Comparison of ENCODE assay signal across 10 mouse cellular contexts in genomic region chr5:114365043-114365752, GRCm38 (mm10). TPM values are rescaled to one million over a fixed set of nuclear protein-coding genes. Genes with fewer than 3 reads are reported as not detected.
DNase-seq lines count a peak whose midpoint lies in the region; ATAC-seq and TF ChIP-seq lines count a peak whose summit lies in the region.
"Had no signal": no experiment of that assay in that cellular context is flagged by ENCODE, and none has a peak within 500 bp of the region (broad histone marks: within the 10 kb centered on the region; RNA-seq: fewer than 3 reads in every experiment).

No protein-coding gene starts in this region.

- peak; percentile 68 for ATAC-seq in liver, postnatal 0 days
- ATAC-seq in liver, embryonic 12.5 days, result no peak
- peak; percentile 45; the same call in 1 of the 2 replicates for ATAC-seq in embryonic facial prominence, embryonic 15.5 days (ENCODE audit: insufficient number of reproducible peaks, low FRiP score, low TSS enrichment, low read depth)
- ATAC-seq in limb, embryonic 15.5 days (ENCODE audit: insufficient number of reproducible peaks, low FRiP score, low TSS enrichment, low read depth), result peak; percentile 50; the same call in 1 of the 2 replicates
- peak; percentile 90 for ATAC-seq in stomach, embryonic 16.5 days (ENCODE audit: insufficient read depth, low FRiP score)
- no peak for ATAC-seq in midbrain, postnatal 0 days (ENCODE audit: low FRiP score)
- ATAC-seq in forebrain, embryonic 13.5 days, result no peak

- peaks cover 67% of the 10 kb centered on the region for H3K36me3 ChIP-seq in liver, postnatal 0 days (replicated peaks; ENCODE audit: insufficient read depth, low read length)
- H3K36me3 ChIP-seq in liver, embryonic 12.5 days, result peaks cover 91% of the 10 kb centered on the region
- H3K36me3 ChIP-seq in embryonic facial prominence, embryonic 15.5 days, result peaks cover 93% of the 10 kb centered on the region
- peaks cover 95% of the 10 kb centered on the region for H3K36me3 ChIP-seq in limb, embryonic 15.5 days
- H3K36me3 ChIP-seq in stomach, embryonic 16.5 days (ENCODE audit: control insufficient read depth, insufficient read depth, low read length), result peaks cover 33% of the 10 kb centered on the region
- H3K36me3 ChIP-seq in midbrain, postnatal 0 days (ENCODE audit: insufficient read depth, low read length), result peaks cover 86% of the 10 kb centered on the region
- H3K36me3 ChIP-seq in forebrain, embryonic 13.5 days (ENCODE audit: poor library complexity, severe bottlenecking), result peaks cover 98% of the 10 kb centered on the region

- no peak overlapping the region for H3K4me2 ChIP-seq in liver, postnatal 0 days (ENCODE audit: low read depth, low read length)
- H3K4me2 ChIP-seq in liver, embryonic 12.5 days, result no peak overlapping the region
- H3K4me2 ChIP-seq in embryonic facial prominence, embryonic 15.5 days (replicated peaks), result no peak overlapping the region
- H3K4me2 ChIP-seq in limb, embryonic 15.5 days, result no peak overlapping the region
- peak overlapping the region; percentile 17; the same call in 1 of the 2 replicates for H3K4me2 ChIP-seq in stomach, embryonic 16.5 days (ENCODE audit: low read depth, low read length)
- no peak overlapping the region for H3K4me2 ChIP-seq in midbrain, postnatal 0 days (ENCODE audit: low read depth, low read length, poor library complexity, severe bottlenecking)
- H3K4me2 ChIP-seq in forebrain, embryonic 13.5 days, result no peak overlapping the region
- H3K4me2 ChIP-seq: forebrain, embryonic 12.5 days had no signal

- TF ChIP-seq CTCF in liver, postnatal 0 days (IDR thresholded peaks at IDR 0.05; ENCODE audit: low read depth), result no peak
- no peak for TF ChIP-seq CTCF in midbrain, postnatal 0 days (IDR thresholded peaks at IDR 0.05)

- no peaks in the 10 kb centered on the region for H3K4me1 ChIP-seq in liver, postnatal 0 days (ENCODE audit: insufficient read depth)
- H3K4me1 ChIP-seq in liver, embryonic 12.5 days, result peaks cover 8% of the 10 kb centered on the region
- peaks cover 30% of the 10 kb centered on the region for H3K4me1 ChIP-seq in embryonic facial prominence, embryonic 15.5 days
- peaks cover 35% of the 10 kb centered on the region for H3K4me1 ChIP-seq in limb, embryonic 15.5 days
- peaks cover 41% of the 10 kb centered on the region for H3K4me1 ChIP-seq in stomach, embryonic 16.5 days (ENCODE audit: control insufficient read depth, insufficient read depth, low read length)
- H3K4me1 ChIP-seq in midbrain, postnatal 0 days (ENCODE audit: insufficient read depth, low read length), result no peaks in the 10 kb centered on the region
- H3K4me1 ChIP-seq in forebrain, embryonic 13.5 days, result no peaks in the 10 kb centered on the region
- H3K4me1 ChIP-seq: forebrain, embryonic 12.5 days had no signal

- no peak overlapping the region for H3K4me3 ChIP-seq in liver, postnatal 0 days (ENCODE audit: low read depth, low read length)
- no peak overlapping the region for H3K4me3 ChIP-seq in liver, embryonic 12.5 days
- no peak overlapping the region for H3K4me3 ChIP-seq in embryonic facial prominence, embryonic 15.5 days (replicated peaks)
- H3K4me3 ChIP-seq in limb, embryonic 15.5 days, result no peak overlapping the region
- H3K4me3 ChIP-seq in stomach, embryonic 16.5 days (replicated peaks; ENCODE audit: low read length), result no peak overlapping the region
- no peak overlapping the region for H3K4me3 ChIP-seq in midbrain, postnatal 0 days (ENCODE audit: low read depth, low read length)
- H3K4me3 ChIP-seq in forebrain, embryonic 13.5 days, result no peak overlapping the region
- H3K4me3 ChIP-seq: forebrain, embryonic 12.5 days had no signal

- TF ChIP-seq EP300 in liver, postnatal 0 days (IDR thresholded peaks at IDR 0.05; ENCODE audit: low read depth), result no peak

- H3K9ac ChIP-seq in liver, postnatal 0 days (replicated peaks), result no peak overlapping the region
- H3K9ac ChIP-seq in liver, embryonic 12.5 days, result no peak overlapping the region
- no peak overlapping the region for H3K9ac ChIP-seq in embryonic facial prominence, embryonic 15.5 days
- no peak overlapping the region for H3K9ac ChIP-seq in limb, embryonic 15.5 days
- peak overlapping the region; percentile 43; the same call in 1 of the 2 replicates for H3K9ac ChIP-seq in stomach, embryonic 16.5 days (ENCODE audit: low read length)
- H3K9ac ChIP-seq in midbrain, postnatal 0 days (replicated peaks; ENCODE audit: low read length, poor library complexity, severe bottlenecking), result no peak overlapping the region
- no peak overlapping the region for H3K9ac ChIP-seq in forebrain, embryonic 13.5 days
- H3K9ac ChIP-seq: forebrain, embryonic 12.5 days; liver, embryonic 14.5 days had no signal

- H3K27ac ChIP-seq in liver, postnatal 0 days (ENCODE audit: low read depth), result no peak overlapping the region
- H3K27ac ChIP-seq in liver, embryonic 12.5 days, result no peak overlapping the region
- peak overlapping the region; percentile 44 for H3K27ac ChIP-seq in embryonic facial prominence, embryonic 15.5 days (replicated peaks)
- peak overlapping the region; percentile 67 for H3K27ac ChIP-seq in limb, embryonic 15.5 days
- peak overlapping the region; percentile 95 for H3K27ac ChIP-seq in stomach, embryonic 16.5 days (ENCODE audit: low read length)
- no peak overlapping the region for H3K27ac ChIP-seq in midbrain, postnatal 0 days (ENCODE audit: low read depth, low read length)
- no peak overlapping the region for H3K27ac ChIP-seq in forebrain, embryonic 13.5 days
- H3K27ac ChIP-seq: forebrain, embryonic 12.5 days; liver, embryonic 14.5 days had no signal

- H3K27me3 ChIP-seq in liver, postnatal 0 days (ENCODE audit: insufficient read depth, low read length), result no peaks in the 10 kb centered on the region
- H3K27me3 ChIP-seq in liver, embryonic 12.5 days (replicated peaks), result no peaks in the 10 kb centered on the region
- H3K27me3 ChIP-seq in embryonic facial prominence, embryonic 15.5 days, result no peaks in the 10 kb centered on the region
- H3K27me3 ChIP-seq in limb, embryonic 15.5 days, result no peaks in the 10 kb centered on the region
- no peaks in the 10 kb centered on the region for H3K27me3 ChIP-seq in stomach, embryonic 16.5 days (ENCODE audit: control insufficient read depth, insufficient read depth, low read length)
- no peaks in the 10 kb centered on the region for H3K27me3 ChIP-seq in midbrain, postnatal 0 days (ENCODE audit: insufficient read depth, low read length)
- no peaks in the 10 kb centered on the region for H3K27me3 ChIP-seq in forebrain, embryonic 13.5 days
- H3K27me3 ChIP-seq: forebrain, embryonic 12.5 days had no signal

- WGBS in liver, postnatal 0 days (ENCODE audit: insufficient replicate concordance), result 77% methylated on average over 23 of the region's 23 CpGs
- 83% methylated on average over 23 of the region's 23 CpGs for WGBS in liver, embryonic 12.5 days (ENCODE audit: insufficient replicate concordance)
- 79% methylated on average over 23 of the region's 23 CpGs for WGBS in embryonic facial prominence, embryonic 15.5 days
- 74% methylated on average over 23 of the region's 23 CpGs for WGBS in limb, embryonic 15.5 days
- 59% methylated on average over 23 of the region's 23 CpGs for WGBS in stomach, embryonic 16.5 days
- WGBS in midbrain, postnatal 0 days, result 90% methylated on average over 23 of the region's 23 CpGs
- 91% methylated on average over 23 of the region's 23 CpGs for WGBS in forebrain, embryonic 13.5 days

- DNase-seq in liver, postnatal 0 days, result no peak
- no peak for DNase-seq in midbrain, postnatal 0 days (ENCODE audit: low spot score)
- DNase-seq in MN1 (ENCODE audit: low spot score), result no peak

- H3K9me3 ChIP-seq in liver, postnatal 0 days (ENCODE audit: low read length), result no peaks in the 10 kb centered on the region
- H3K9me3 ChIP-seq in liver, embryonic 12.5 days (replicated peaks), result no peaks in the 10 kb centered on the region
- no peaks in the 10 kb centered on the region for H3K9me3 ChIP-seq in embryonic facial prominence, embryonic 15.5 days (replicated peaks)
- H3K9me3 ChIP-seq in limb, embryonic 15.5 days, result no peaks in the 10 kb centered on the region
- H3K9me3 ChIP-seq in stomach, embryonic 16.5 days (replicated peaks; ENCODE audit: control insufficient read depth, low read length), result no peaks in the 10 kb centered on the region
- no peaks in the 10 kb centered on the region for H3K9me3 ChIP-seq in midbrain, postnatal 0 days (ENCODE audit: low read length)
- H3K9me3 ChIP-seq in forebrain, embryonic 13.5 days (replicated peaks), result no peaks in the 10 kb centered on the region
- H3K9me3 ChIP-seq: forebrain, embryonic 12.5 days had no signal

RNA-seq across cellular contexts. Expression of gene Kctd10, which starts 15.1 kb away (rescaled TPM):
- 16.4 and 17.4 TPM in 2 replicates for polyA plus RNA-seq in liver, postnatal 0 days (2015; fragmentation: Nextera tagmentation; extraction: Ambion mirVana)
- polyA plus RNA-seq in liver, embryonic 12.5 days (2016; fragmentation: Nextera tagmentation; extraction: Ambion mirVana), result 35.5 and 36.2 TPM in 2 replicates
- polyA plus RNA-seq in embryonic facial prominence, embryonic 15.5 days (2015; fragmentation: Nextera tagmentation; extraction: Ambion mirVana), result 122 and 129 TPM in 2 replicates
- 112 and 117 TPM in 2 replicates for polyA plus RNA-seq in limb, embryonic 15.5 days (2015; fragmentation: Nextera tagmentation; extraction: Ambion mirVana)
- 145 and 161 TPM in 2 replicates for polyA plus RNA-seq in stomach, embryonic 16.5 days (2015; fragmentation: Nextera tagmentation; extraction: Ambion mirVana)
- total RNA-seq in midbrain, postnatal 0 days (2014; rRNA removed), result 49.7 and 65.1 TPM in 2 replicates
- polyA plus RNA-seq in midbrain, postnatal 0 days (2015; fragmentation: Nextera tagmentation; extraction: Ambion mirVana), result 51.8 and 54.5 TPM in 2 replicates
- 81.3 and 89.7 TPM in 2 replicates for polyA plus RNA-seq in forebrain, embryonic 13.5 days (2015; fragmentation: Nextera tagmentation; extraction: Ambion mirVana)

RNA-seq across cellular contexts. Expression of gene Ube3b, which starts 15.2 kb away (rescaled TPM):
- 11.1 and 11.3 TPM in 2 replicates for polyA plus RNA-seq in liver, postnatal 0 days (2015; fragmentation: Nextera tagmentation; extraction: Ambion mirVana)
- 25.0 and 26.5 TPM in 2 replicates for polyA plus RNA-seq in liver, embryonic 12.5 days (2016; fragmentation: Nextera tagmentation; extraction: Ambion mirVana)
- polyA plus RNA-seq in embryonic facial prominence, embryonic 15.5 days (2015; fragmentation: Nextera tagmentation; extraction: Ambion mirVana), result 41.2 and 43.6 TPM in 2 replicates
- 39.6 and 41.9 TPM in 2 replicates for polyA plus RNA-seq in limb, embryonic 15.5 days (2015; fragmentation: Nextera tagmentation; extraction: Ambion mirVana)
- 42.5 and 48.1 TPM in 2 replicates for polyA plus RNA-seq in stomach, embryonic 16.5 days (2015; fragmentation: Nextera tagmentation; extraction: Ambion mirVana)
- total RNA-seq in midbrain, postnatal 0 days (2014; rRNA removed), result 47.3 and 58.3 TPM in 2 replicates
- 26.8 and 26.9 TPM in 2 replicates for polyA plus RNA-seq in midbrain, postnatal 0 days (2015; fragmentation: Nextera tagmentation; extraction: Ambion mirVana)
- polyA plus RNA-seq in forebrain, embryonic 13.5 days (2015; fragmentation: Nextera tagmentation; extraction: Ambion mirVana), result 34.0 and 41.7 TPM in 2 replicates

Comparison
In these comparisons a context has a peak if more than half of its experiments do, and no peak if none do; other contexts are left out.
1. ATAC-seq: peak in liver, postnatal 0 days (single experiment), embryonic facial prominence, embryonic 15.5 days (single experiment), limb, embryonic 15.5 days (single experiment) and stomach, embryonic 16.5 days (single experiment); none in liver, embryonic 12.5 days (single experiment), midbrain, postnatal 0 days (single experiment) and forebrain, embryonic 13.5 days (single experiment).
2. H3K27ac ChIP-seq: peak in embryonic facial prominence, embryonic 15.5 days (single experiment), limb, embryonic 15.5 days (single experiment) and stomach, embryonic 16.5 days (single experiment); none in liver, postnatal 0 days (single experiment), liver, embryonic 12.5 days (single experiment), midbrain, postnatal 0 days (single experiment) and forebrain, embryonic 13.5 days (single experiment).